Mouse (Mus musculus) intestine, embryonic 15.5 days (tissue): ENCODE measurements around the gene Cap2. TPM values are rescaled to one million over a fixed set of nuclear protein-coding genes. Genes with fewer than 3 reads are reported as not detected.

Source experiments
- ATAC-seq: fragments of 200-750 bp; cut with Nextera tagmentation; 2 replicates; pipeline ENCODE4 v1.8.0; 2017; ENCODE audit warnings: moderate TSS enrichment, moderate library complexity
- H3K27ac ChIP-seq: fragments of 300-500 bp; sonication (generic); 2 replicates; pipeline ENCODE4 v1.5.1; 2015; ENCODE audit warnings: mild to moderate bottlenecking, inconsistent platforms
- H3K27me3 ChIP-seq: fragments of 300-500 bp; sonication (generic); replicated peaks from 2 replicates; pipeline ENCODE4 v1.6.1; 2015; ENCODE audit warnings: inconsistent platforms
- H3K36me3 ChIP-seq: fragments of 300-500 bp; sonication (generic); 2 replicates; pipeline ENCODE4 v1.6.1; 2015; ENCODE audit warnings: inconsistent platforms
- H3K4me1 ChIP-seq: fragments of 300-500 bp; sonication (generic); replicated peaks from 2 replicates; pipeline ENCODE4 v1.6.1; 2015; ENCODE audit warnings: inconsistent platforms
- H3K4me2 ChIP-seq: fragments of 300-500 bp; sonication (generic); replicated peaks from 2 replicates; pipeline ENCODE4 v1.6.1; 2015; ENCODE audit warnings: mild to moderate bottlenecking, inconsistent platforms
- H3K4me3 ChIP-seq: fragments of 300-500 bp; sonication (generic); replicated peaks from 2 replicates; pipeline ENCODE4 v1.5.1; 2015; ENCODE audit warnings: inconsistent platforms
- H3K9ac ChIP-seq: fragments of 300-500 bp; sonication (generic); 2 replicates; pipeline ENCODE4 v1.6.1; 2015; ENCODE audit warnings: inconsistent platforms
- H3K9me3 ChIP-seq: fragments of 300-500 bp; sonication (generic); 2 replicates; pipeline ENCODE4 v1.6.1; 2016; ENCODE audit warnings: inconsistent platforms
- WGBS: fragments of 180-500 bp; shearing (Covaris S2); methylation state at CpG from one replicate; pipeline ENCODE4 v1.1.7; 2015; 5-methylcytosine and 5-hydroxymethylcytosine counted together
- polyA plus RNA-seq: library from polyadenylated mRNA; unstranded; fragments of >200 nt; fragmentation: Nextera tagmentation; extraction: Ambion mirVana; gene quantifications from 2 replicates; pipeline ENCODE4 v1.2.1, GENCODE M21; 2015

Gene Cap2
- polyA plus RNA-seq, 1 experiment from 2014 or later, result 10.4 TPM

- Histone ChIP-seq H3K4me1 (0 out of 2 replicates have a peak, but pooled peaks cover under 1% of the 10 kb centered on the region), H3K36me3 (no peaks in the 10 kb centered on the region), H3K4me2 (no peak overlapping the region), H3K9ac (no peak overlapping the region), H3K27ac (no peak overlapping the region), H3K4me3 (no peak overlapping the region), H3K27me3 (no peaks in the 10 kb centered on the region), H3K9me3 (no peaks in the 10 kb centered on the region)
- ATAC-seq, result no peak
- WGBS, result 81% methylated on average over 10 of the region's 10 CpGs
Measured at GRCm38 (mm10) chr13:46529037-46529436, 27.4 kb downstream of the Cap2 start.

GRCm38 (mm10) chr13:46530546-46530945 is 28.9 kb downstream of the Cap2 start:
- WGBS, result 56% methylated on average over 8 of the region's 8 CpGs
- 0 out of 2 replicates have a peak, but pooled peaks cover 5% of the 10 kb centered on the region for H3K4me1 ChIP-seq
- H3K36me3 ChIP-seq, result no peaks in the 10 kb centered on the region
- H3K27me3 ChIP-seq, result no peaks in the 10 kb centered on the region
- no peak overlapping the region for H3K9ac ChIP-seq
- H3K4me3 ChIP-seq, result no peak overlapping the region
- no peak overlapping the region for H3K27ac ChIP-seq
- H3K9me3 ChIP-seq, result no peaks in the 10 kb centered on the region
- peak; percentile 85 for ATAC-seq
- no peak overlapping the region for H3K4me2 ChIP-seq

GRCm38 (mm10) chr13:46531676-46532075 is 30.0 kb downstream of the Cap2 start:
- Histone ChIP-seq H3K4me1 (0 out of 2 replicates have a peak, but pooled peaks cover 5% of the 10 kb centered on the region), H3K9me3 (no peaks in the 10 kb centered on the region), H3K27ac (no peak overlapping the region), H3K9ac (no peak overlapping the region), H3K4me3 (no peak overlapping the region), H3K27me3 (no peaks in the 10 kb centered on the region), H3K36me3 (no peaks in the 10 kb centered on the region), H3K4me2 (no peak overlapping the region)
- no peak for ATAC-seq
- WGBS, result 90% methylated on average over 3 of the region's 3 CpGs

- no peaks in the 10 kb centered on the region for H3K36me3 ChIP-seq
- H3K9me3 ChIP-seq, result no peaks in the 10 kb centered on the region
- no peak overlapping the region for H3K4me2 ChIP-seq
- no peak for ATAC-seq
- H3K4me1 ChIP-seq, result 0 out of 2 replicates have a peak, but pooled peaks cover 5% of the 10 kb centered on the region
- 82% methylated on average over 7 of the region's 7 CpGs for WGBS
- no peak overlapping the region for H3K27ac ChIP-seq
- no peaks in the 10 kb centered on the region for H3K27me3 ChIP-seq
- no peak overlapping the region for H3K4me3 ChIP-seq
- H3K9ac ChIP-seq, result no peak overlapping the region
Measured at GRCm38 (mm10) chr13:46532276-46532675, 30.6 kb downstream of the Cap2 start.

- Histone ChIP-seq H3K4me2 (0 out of 2 replicates have a peak overlapping the region, but pooled peaks have one; percentile 18), H3K27ac (no peak overlapping the region), H3K36me3 (no peaks in the 10 kb centered on the region), H3K9me3 (no peaks in the 10 kb centered on the region), H3K4me1 (0 out of 2 replicates have a peak, but pooled peaks cover 5% of the 10 kb centered on the region), H3K27me3 (no peaks in the 10 kb centered on the region), H3K4me3 (no peak overlapping the region), H3K9ac (no peak overlapping the region)
- 47% methylated on average over 10 of the region's 10 CpGs for WGBS
- ATAC-seq, result no peak
Measured at GRCm38 (mm10) chr13:46533342-46534129, 31.9 kb downstream of the Cap2 start.

- WGBS, result 25% methylated on average over 11 of the region's 11 CpGs
Measured at GRCm38 (mm10) chr13:46534171-46534968, 32.7 kb downstream of the Cap2 start.

DNA sequence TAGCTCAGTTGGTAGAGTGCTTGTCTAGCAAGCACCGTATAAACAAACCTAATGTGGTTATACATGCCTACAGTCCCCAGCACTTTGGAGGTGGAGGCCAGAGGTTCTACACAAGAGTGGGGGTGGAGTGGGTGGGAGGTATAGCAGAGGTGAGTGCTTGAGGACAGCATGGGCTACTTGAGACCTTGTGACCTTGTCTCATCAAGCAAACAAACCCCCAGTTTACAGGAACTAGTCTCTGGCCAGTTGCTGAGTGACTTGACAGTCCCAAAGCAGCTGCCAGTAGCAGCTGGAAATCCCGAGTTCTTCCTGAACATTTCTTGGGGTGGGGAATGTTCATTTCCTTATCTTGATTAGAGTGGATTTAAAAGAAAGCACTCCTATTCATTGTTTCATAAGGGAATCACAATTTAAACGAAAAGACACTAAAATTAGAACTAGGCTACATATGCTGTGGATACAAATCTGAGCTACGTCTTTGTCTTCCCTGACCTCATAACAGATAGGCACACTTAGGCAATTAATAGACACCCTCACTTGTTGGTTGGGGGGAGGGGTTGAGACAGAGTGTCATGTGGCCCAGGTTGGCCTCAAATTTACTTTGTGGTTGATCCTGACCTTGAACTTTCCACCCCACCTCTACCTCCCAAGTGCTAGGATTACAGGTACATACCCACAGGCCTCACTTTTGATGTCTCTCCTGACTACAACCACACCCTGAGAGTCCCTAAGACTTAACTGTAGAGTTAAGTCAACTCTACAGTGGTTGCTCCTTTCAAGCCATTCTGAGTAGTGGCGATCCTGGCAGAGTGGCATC is 33.5 kb downstream of the Cap2 start:
- 61% methylated on average over 5 of the region's 5 CpGs for WGBS
- ATAC-seq, result no peak

More at GRCm38 (mm10) chr13:46534171-46534968, 32.7 kb downstream of the Cap2 start:
- 0 out of 2 replicates have a peak overlapping the region, but pooled peaks have one; percentile 18 for H3K4me2 ChIP-seq
- no peak overlapping the region for H3K9ac ChIP-seq
- H3K36me3 ChIP-seq, result no peaks in the 10 kb centered on the region
- H3K27ac ChIP-seq, result no peak overlapping the region
- no peak for ATAC-seq
- H3K4me1 ChIP-seq, result 0 out of 2 replicates have a peak, but pooled peaks cover 5% of the 10 kb centered on the region
- no peak overlapping the region for H3K4me3 ChIP-seq
- H3K27me3 ChIP-seq, result no peaks in the 10 kb centered on the region
- H3K9me3 ChIP-seq, result no peaks in the 10 kb centered on the region

GRCm38 (mm10) chr13:46539284-46539683 is 37.6 kb downstream of the Cap2 start:
- H3K4me2 ChIP-seq, result no peak overlapping the region
- no peaks in the 10 kb centered on the region for H3K36me3 ChIP-seq
- H3K4me3 ChIP-seq, result no peak overlapping the region
- 92% methylated on average over 7 of the region's 7 CpGs for WGBS
- H3K4me1 ChIP-seq, result 0 out of 2 replicates have a peak, but pooled peaks cover 2% of the 10 kb centered on the region
- no peak for ATAC-seq
- no peak overlapping the region for H3K9ac ChIP-seq
- no peak overlapping the region for H3K27ac ChIP-seq
- no peaks in the 10 kb centered on the region for H3K27me3 ChIP-seq
- H3K9me3 ChIP-seq, result no peaks in the 10 kb centered on the region

More for the DNA sequence above, 33.5 kb downstream of the Cap2 start:
- no peaks in the 10 kb centered on the region for H3K36me3 ChIP-seq
- no peak overlapping the region for H3K4me3 ChIP-seq
- no peak overlapping the region for H3K27ac ChIP-seq
- H3K4me1 ChIP-seq, result 0 out of 2 replicates have a peak, but pooled peaks cover 5% of the 10 kb centered on the region
- no peak overlapping the region for H3K9ac ChIP-seq
- H3K9me3 ChIP-seq, result no peaks in the 10 kb centered on the region
- H3K27me3 ChIP-seq, result no peaks in the 10 kb centered on the region
- H3K4me2 ChIP-seq, result no peak overlapping the region

DNA sequence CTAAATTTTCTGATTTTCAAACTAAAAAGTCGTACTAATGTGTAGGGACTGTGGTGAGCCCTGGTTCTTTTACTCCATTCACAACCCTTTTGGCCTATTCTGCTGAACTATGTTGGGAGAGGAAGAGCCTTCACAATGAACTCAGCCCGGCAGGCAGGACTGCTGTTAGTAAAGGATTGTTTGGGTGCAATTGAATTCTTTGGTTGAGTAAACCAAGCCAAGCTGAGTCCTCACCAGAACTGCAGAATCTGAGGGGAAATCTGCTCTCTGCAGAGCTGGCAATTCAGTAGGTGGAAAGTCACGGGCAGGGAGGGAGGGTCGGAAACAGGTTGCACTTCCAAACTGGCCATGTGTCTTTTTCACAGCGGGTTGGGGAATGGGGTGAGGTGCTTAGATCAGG is 39.3 kb downstream of the Cap2 start:
- H3K36me3 ChIP-seq, result no peaks in the 10 kb centered on the region
- H3K9me3 ChIP-seq, result no peaks in the 10 kb centered on the region
- H3K9ac ChIP-seq, result no peak overlapping the region
- no peaks in the 10 kb centered on the region for H3K4me1 ChIP-seq
- ATAC-seq, result no peak
- no peak overlapping the region for H3K4me3 ChIP-seq
- 71% methylated on average over 5 of the region's 5 CpGs for WGBS
- H3K27me3 ChIP-seq, result no peaks in the 10 kb centered on the region
- H3K4me2 ChIP-seq, result no peak overlapping the region
- no peak overlapping the region for H3K27ac ChIP-seq

DNA sequence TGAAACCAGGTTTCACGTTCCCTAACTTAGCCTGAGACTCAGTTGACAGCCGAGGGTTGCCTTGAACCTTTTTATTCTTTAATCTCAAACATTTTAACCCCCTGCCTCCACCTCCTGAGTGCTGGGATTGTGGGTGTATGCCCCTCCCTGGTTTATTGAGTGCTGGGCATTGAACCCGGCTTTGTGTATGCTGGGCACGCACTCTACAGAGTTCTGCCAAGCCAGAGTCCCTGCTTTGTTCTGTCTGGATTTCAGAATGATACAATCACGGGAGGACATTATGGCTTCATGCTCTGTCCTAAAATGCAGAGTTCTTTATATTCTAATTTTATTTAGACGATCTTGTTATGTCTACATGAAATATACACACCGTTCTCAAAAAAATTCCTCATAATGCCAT is 41.1 kb downstream of the Cap2 start:
- H3K27ac ChIP-seq, result no peak overlapping the region
- H3K36me3 ChIP-seq, result no peaks in the 10 kb centered on the region
- 86% methylated on average over 7 of the region's 7 CpGs for whole genome bisulfite sequencing
- no peak for ATAC-seq
- no peak overlapping the region for H3K4me2 ChIP-seq
- no peak overlapping the region for H3K4me3 ChIP-seq
- no peaks in the 10 kb centered on the region for H3K27me3 ChIP-seq
- no peaks in the 10 kb centered on the region for H3K4me1 ChIP-seq
- no peak overlapping the region for H3K9ac ChIP-seq
- no peaks in the 10 kb centered on the region for H3K9me3 ChIP-seq

DNA sequence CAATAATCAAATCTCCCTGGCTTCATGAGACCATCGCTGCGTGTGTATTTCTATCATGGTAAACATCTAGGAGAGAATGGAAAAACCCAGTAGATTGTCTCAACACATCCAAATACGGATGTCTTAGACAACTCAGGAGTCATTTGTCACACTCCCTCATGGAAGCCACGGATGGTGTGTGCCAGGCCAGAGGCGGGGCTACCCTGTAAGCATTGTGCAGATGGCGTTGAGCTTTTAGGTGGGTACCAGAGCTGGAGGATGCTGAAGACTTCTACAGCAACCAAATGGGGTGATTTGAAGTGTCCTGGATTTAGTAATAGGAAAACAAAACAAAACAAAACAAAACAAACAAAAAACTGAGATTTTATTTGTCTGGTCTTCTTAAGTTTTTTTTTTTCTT is 43.0 kb downstream of the Cap2 start:
- no peak overlapping the region for H3K4me2 ChIP-seq
- WGBS, result 75% methylated on average over 6 of the region's 6 CpGs

GRCm38 (mm10) chr13:46545081-46545480 is 43.4 kb downstream of the Cap2 start:
- WGBS, result 69% methylated on average over 9 of the region's 9 CpGs
- no peaks in the 10 kb centered on the region for H3K9me3 ChIP-seq
- no peak overlapping the region for H3K4me2 ChIP-seq
- H3K4me1 ChIP-seq, result no peaks in the 10 kb centered on the region
- H3K27me3 ChIP-seq, result no peaks in the 10 kb centered on the region
- H3K36me3 ChIP-seq, result no peaks in the 10 kb centered on the region
- no peak overlapping the region for H3K4me3 ChIP-seq
- no peak overlapping the region for H3K9ac ChIP-seq
- ATAC-seq, result no peak
- H3K27ac ChIP-seq, result no peak overlapping the region

More for the DNA sequence above, 43.0 kb downstream of the Cap2 start:
- Histone ChIP-seq H3K4me1 (no peaks in the 10 kb centered on the region), H3K27ac (no peak overlapping the region), H3K4me3 (no peak overlapping the region), H3K27me3 (no peaks in the 10 kb centered on the region), H3K9ac (no peak overlapping the region), H3K36me3 (no peaks in the 10 kb centered on the region), H3K9me3 (no peaks in the 10 kb centered on the region)
- no peak for ATAC-seq
